Mouse (Mus musculus) C2C12 (cell line): ENCODE results near the gene Babam2.

ENCODE experiments used
- CTCF ChIP-seq: IDR thresholded peaks from one replicate; pipeline ENCODE4 v1.5.1; 2011; ENCODE audit not compliant: control insufficient read depth, insufficient read depth, insufficient read length
- MYOG ChIP-seq: IDR thresholded peaks from one replicate; pipeline ENCODE4 v1.6.1; 2011; ENCODE audit not compliant: control insufficient read depth, insufficient read length; ENCODE audit errors: extremely low read depth
- USF1 ChIP-seq: IDR thresholded peaks from one replicate; pipeline ENCODE4 v1.6.1; 2011; ENCODE audit warnings: low read depth, mild to moderate bottlenecking, control low read depth, moderate library complexity

GRCm38 (mm10) chr5:32013053-32013452 is 315.6 kb downstream of the Babam2 start:
- TF ChIP-seq CTCF (no peak), MYOG (no peak), USF1 (no peak)
